Mouse (Mus musculus) embryonic facial prominence, embryonic 12.5 days (tissue): Measurements from ENCODE around the gene Pcp2. TPM values are rescaled to one million over a fixed set of nuclear protein-coding genes. Genes with fewer than 3 reads are reported as not detected.

ENCODE experiments used
- ATAC-seq: fragments of 200-750 bp; cut with Nextera tagmentation; 2 replicates; pipeline ENCODE4 v1.8.0; 2017; ENCODE audit not compliant: insufficient number of reproducible peaks, insufficient read depth, low FRiP score, low TSS enrichment
- H3K27ac ChIP-seq: fragments of 300-500 bp; sonication (generic); 2 replicates; pipeline ENCODE4 v1.5.1; 2016; ENCODE audit warnings: mild to moderate bottlenecking
- H3K27me3 ChIP-seq: fragments of 300-500 bp; sonication (generic); 2 replicates; pipeline ENCODE4 v1.6.1; 2016; ENCODE audit warnings: mild to moderate bottlenecking, moderate library complexity
- H3K36me3 ChIP-seq: fragments of 300-500 bp; sonication (generic); 2 replicates; pipeline ENCODE4 v1.6.1; 2016; ENCODE audit warnings: mild to moderate bottlenecking
- H3K4me1 ChIP-seq: fragments of 300-500 bp; sonication (generic); 2 replicates; pipeline ENCODE4 v1.6.1; 2016
- H3K4me2 ChIP-seq: fragments of 300-500 bp; sonication (generic); replicated peaks from 2 replicates; pipeline ENCODE4 v1.6.1; 2016; ENCODE audit warnings: mild to moderate bottlenecking, moderate library complexity
- H3K4me3 ChIP-seq: fragments of 300-500 bp; sonication (generic); 2 replicates; pipeline ENCODE4 v1.5.1; 2016; ENCODE audit warnings: mild to moderate bottlenecking
- H3K9ac ChIP-seq: fragments of 300-500 bp; sonication (generic); 2 replicates; pipeline ENCODE4 v1.6.1; 2016; ENCODE audit warnings: mild to moderate bottlenecking, moderate library complexity
- H3K9me3 ChIP-seq: fragments of 300-500 bp; sonication (generic); 2 replicates; pipeline ENCODE4 v1.6.1; 2016; ENCODE audit warnings: mild to moderate bottlenecking, moderate library complexity
- WGBS: fragments of 180-500 bp; shearing (Covaris S2); methylation state at CpG from one replicate; pipeline ENCODE4 v1.1.7; 2016; 5-methylcytosine and 5-hydroxymethylcytosine counted together
- polyA plus RNA-seq: library from polyadenylated mRNA; unstranded; fragments of >200 nt; fragmentation: Nextera tagmentation; extraction: Ambion mirVana; gene quantifications from 2 replicates; pipeline ENCODE4 v1.2.1, GENCODE M21; 2016

Gene Pcp2
- 1.5 and 2.0 TPM in 2 replicates for polyA plus RNA-seq

- peaks cover 5% of the 10 kb centered on the region for H3K4me1 ChIP-seq
- ATAC-seq = no peak
- H3K27me3 ChIP-seq = peaks cover 12% of the 10 kb centered on the region
- no peaks in the 10 kb centered on the region for H3K36me3 ChIP-seq
- no peak within 1 kb of the TSS for H3K9ac ChIP-seq
- no peak within 1 kb of the TSS for H3K27ac ChIP-seq
- no peak within 1 kb of the TSS for H3K4me2 ChIP-seq
- no peaks in the 10 kb centered on the region for H3K9me3 ChIP-seq
- H3K4me3 ChIP-seq = no peak within 1 kb of the TSS
- 43% methylated on average over 1 of the region's 1 CpGs for WGBS
Measured at GRCm38 (mm10) chr8:3625445-3625844, at the start of gene Pcp2. Pcp2 (minus strand) TSS chr8:3625545.

GRCm38 (mm10) chr8:3674671-3675070 lies 49.3 kb upstream of the Pcp2 start:
- H3K4me2 ChIP-seq = no peak overlapping the region
- no peak for ATAC-seq
- no peak overlapping the region for H3K27ac ChIP-seq
- H3K4me3 ChIP-seq = no peak overlapping the region
- peaks cover 9% of the 10 kb centered on the region for H3K36me3 ChIP-seq
- H3K27me3 ChIP-seq = no peaks in the 10 kb centered on the region
- H3K4me1 ChIP-seq = peaks cover 3% of the 10 kb centered on the region; the same call in 1 of the 2 replicates
- WGBS = 52% methylated on average over 3 of the region's 3 CpGs
- no peaks in the 10 kb centered on the region for H3K9me3 ChIP-seq
- no peak overlapping the region for H3K9ac ChIP-seq

GRCm38 (mm10) chr8:3671980-3672491 lies 46.7 kb upstream of the Pcp2 start, which contains the start of gene Fcor:
Fcor (minus strand) TSS chr8:3672362.
- Histone ChIP-seq H3K4me3 (peak within 1 kb of the TSS; percentile 49), H3K9ac (peak within 1 kb of the TSS; percentile 51), H3K4me1 (no peaks in the 10 kb centered on the region), H3K27ac (peak within 1 kb of the TSS; percentile 67), H3K36me3 (no peaks in the 10 kb centered on the region), H3K4me2 (peak within 1 kb of the TSS; percentile 53), H3K27me3 (no peaks in the 10 kb centered on the region), H3K9me3 (no peaks in the 10 kb centered on the region)
- under 1% methylated on average over 23 of the region's 23 CpGs for WGBS
- ATAC-seq = peak; percentile 85

- H3K4me3 ChIP-seq = no peak overlapping the region
- ATAC-seq = no peak
- H3K27me3 ChIP-seq = no peaks in the 10 kb centered on the region
- H3K36me3 ChIP-seq = no peaks in the 10 kb centered on the region
- WGBS = 75% methylated on average over 2 of the region's 2 CpGs
- no peak overlapping the region for H3K4me2 ChIP-seq
- no peak overlapping the region for H3K9ac ChIP-seq
- no peak overlapping the region for H3K27ac ChIP-seq
- H3K4me1 ChIP-seq = no peaks in the 10 kb centered on the region
- no peaks in the 10 kb centered on the region for H3K9me3 ChIP-seq
Measured at GRCm38 (mm10) chr8:3670388-3670787, 45.0 kb upstream of the Pcp2 start.

- no peak within 1 kb of the TSS for H3K4me2 ChIP-seq
- no peaks in the 10 kb centered on the region for H3K27me3 ChIP-seq
- no peak within 1 kb of the TSS for H3K27ac ChIP-seq
- no peak within 1 kb of the TSS for H3K4me3 ChIP-seq
- no peak for ATAC-seq
- H3K9ac ChIP-seq = no peak within 1 kb of the TSS
- H3K36me3 ChIP-seq = no peaks in the 10 kb centered on the region
- H3K9me3 ChIP-seq = no peaks in the 10 kb centered on the region
- 63% methylated on average over 6 of the region's 6 CpGs for WGBS
- H3K4me1 ChIP-seq = no peaks in the 10 kb centered on the region
Measured at GRCm38 (mm10) chr8:3665507-3665906, 40.2 kb upstream of the Pcp2 start, which contains the start of gene Mcemp1. Mcemp1 (plus strand) TSS chr8:3665754.

- H3K27ac ChIP-seq = no peak overlapping the region
- H3K4me2 ChIP-seq = no peak overlapping the region
Measured at GRCm38 (mm10) chr8:3664405-3664804, 39.1 kb upstream of the Pcp2 start.

GRCm38 (mm10) chr8:3660889-3661288 lies 35.5 kb upstream of the Pcp2 start:
- no peak overlapping the region for H3K9ac ChIP-seq
- H3K27me3 ChIP-seq = no peaks in the 10 kb centered on the region
- no peak overlapping the region for H3K4me2 ChIP-seq
- H3K4me1 ChIP-seq = peaks cover 8% of the 10 kb centered on the region
- H3K27ac ChIP-seq = no peak overlapping the region
- H3K36me3 ChIP-seq = no peaks in the 10 kb centered on the region
- H3K9me3 ChIP-seq = no peaks in the 10 kb centered on the region
- 79% methylated on average over 8 of the region's 8 CpGs for WGBS
- no peak overlapping the region for H3K4me3 ChIP-seq
- no peak for ATAC-seq

More at GRCm38 (mm10) chr8:3664405-3664804, 39.1 kb upstream of the Pcp2 start:
- WGBS = 59% methylated on average over 5 of the region's 5 CpGs
- Histone ChIP-seq H3K27me3 (no peaks in the 10 kb centered on the region), H3K9ac (no peak overlapping the region), H3K4me1 (no peaks in the 10 kb centered on the region), H3K9me3 (no peaks in the 10 kb centered on the region), H3K4me3 (no peak overlapping the region), H3K36me3 (no peaks in the 10 kb centered on the region)
- no peak for ATAC-seq

- Histone ChIP-seq H3K4me3 (no peak overlapping the region), H3K27ac (no peak overlapping the region)
- WGBS = 24% methylated on average over 7 of the region's 7 CpGs
Measured at GRCm38 (mm10) chr8:3656725-3657381, 31.5 kb upstream of the Pcp2 start.

GRCm38 (mm10) chr8:3655526-3655925 lies 30.2 kb upstream of the Pcp2 start, which contains the start of gene Retn:
Retn (plus strand) TSS chr8:3655770.
- 71% methylated on average over 3 of the region's 3 CpGs for WGBS
- H3K36me3 ChIP-seq = no peaks in the 10 kb centered on the region
- ATAC-seq = no peak
- H3K9me3 ChIP-seq = no peaks in the 10 kb centered on the region
- no peak within 1 kb of the TSS for H3K9ac ChIP-seq
- no peak within 1 kb of the TSS for H3K4me3 ChIP-seq
- no peak within 1 kb of the TSS for H3K4me2 ChIP-seq
- H3K27ac ChIP-seq = no peak within 1 kb of the TSS
- H3K4me1 ChIP-seq = peaks cover 8% of the 10 kb centered on the region
- no peaks in the 10 kb centered on the region for H3K27me3 ChIP-seq

More at GRCm38 (mm10) chr8:3656725-3657381, 31.5 kb upstream of the Pcp2 start:
- Histone ChIP-seq H3K9ac (0 out of 2 replicates have a peak overlapping the region, but pooled peaks have one; percentile 19), H3K4me2 (peak overlapping the region; percentile 17; the same call in 1 of the 2 replicates), H3K36me3 (no peaks in the 10 kb centered on the region), H3K27me3 (no peaks in the 10 kb centered on the region), H3K9me3 (no peaks in the 10 kb centered on the region), H3K4me1 (peaks cover 8% of the 10 kb centered on the region)
- ATAC-seq = peak; percentile 38; the same call in 1 of the 2 replicates

- no peak overlapping the region for H3K4me3 ChIP-seq
- ATAC-seq = no peak
- peaks cover 8% of the 10 kb centered on the region for H3K4me1 ChIP-seq
- H3K36me3 ChIP-seq = no peaks in the 10 kb centered on the region
- 76% methylated on average over 11 of the region's 11 CpGs for WGBS
- no peak overlapping the region for H3K4me2 ChIP-seq
- no peaks in the 10 kb centered on the region for H3K9me3 ChIP-seq
- H3K27me3 ChIP-seq = no peaks in the 10 kb centered on the region
- H3K9ac ChIP-seq = no peak overlapping the region
- no peak overlapping the region for H3K27ac ChIP-seq
Measured at GRCm38 (mm10) chr8:3654726-3655508, 29.6 kb upstream of the Pcp2 start.

- H3K9me3 ChIP-seq = no peaks in the 10 kb centered on the region
- no peak overlapping the region for H3K4me2 ChIP-seq
- ATAC-seq = no peak
Measured at GRCm38 (mm10) chr8:3652845-3653244, 27.5 kb upstream of the Pcp2 start.

More at GRCm38 (mm10) chr8:3652845-3653244, 27.5 kb upstream of the Pcp2 start:
- peaks cover 8% of the 10 kb centered on the region for H3K4me1 ChIP-seq
- H3K27ac ChIP-seq = no peak overlapping the region
- no peaks in the 10 kb centered on the region for H3K27me3 ChIP-seq
- no peak overlapping the region for H3K4me3 ChIP-seq
- no peak overlapping the region for H3K9ac ChIP-seq
- H3K36me3 ChIP-seq = no peaks in the 10 kb centered on the region
- 70% methylated on average over 3 of the region's 3 CpGs for WGBS
